Mouse (Mus musculus): ENCODE data around the gene Twnk.

DNA sequence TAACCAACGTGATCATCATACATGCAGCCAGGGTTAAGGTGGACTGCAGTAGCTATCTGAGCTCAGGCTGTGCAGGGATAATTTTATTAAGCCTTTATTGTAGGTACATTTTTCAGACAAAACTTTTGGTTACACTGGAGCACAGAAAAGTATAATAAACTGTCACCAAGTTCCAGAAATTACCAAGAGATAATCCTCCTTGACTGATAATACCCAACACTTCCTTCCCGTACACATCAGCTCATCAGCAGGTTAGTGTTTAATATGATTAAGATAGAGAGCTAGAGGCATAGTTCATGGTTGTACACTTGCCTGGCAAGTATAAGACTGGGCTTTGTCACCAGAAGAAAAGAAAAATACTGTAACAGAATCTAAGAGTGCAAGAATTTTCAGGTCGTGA, 37.1 kb upstream of the Twnk start:
- no peak for TF ChIP-seq CTCF (IDR thresholded peaks at IDR 0.05; ENCODE audit: extremely low read depth, insufficient read depth, insufficient read length, insufficient replicate concordance)
- TF ChIP-seq POLR2A (IDR thresholded peaks at IDR 0.05; ENCODE audit: low read depth, low read length): no peak

Data from spleen, adult 2 months (tissue).